Mouse (Mus musculus): ENCODE data around the gene Sfmbt1. TPM values are rescaled to one million over a fixed set of nuclear protein-coding genes. Genes with fewer than 3 reads are reported as not detected.

The Sfmbt1 gene
- total RNA-seq, 2 experiments from 2014 or later = 7.6 to 7.9 TPM

- no peak for DNase-seq
Observed at GRCm38 (mm10) chr14:30826174-30827140, 111.8 kb downstream of the Sfmbt1 start.

GRCm38 (mm10) chr14:30827480-30827879 lies 112.8 kb downstream of the Sfmbt1 start:
- DNase-seq = no peak

- peak; percentile 58 for DNase-seq
Observed at GRCm38 (mm10) chr14:30828077-30828476, 113.4 kb downstream of the Sfmbt1 start.

- peak; percentile 78 for DNase-seq
Observed at GRCm38 (mm10) chr14:30828635-30829460, 114.2 kb downstream of the Sfmbt1 start.

GRCm38 (mm10) chr14:30837416-30837996 lies 122.9 kb downstream of the Sfmbt1 start:
- no peak for DNase-seq

- no peak for DNase-seq
Observed at GRCm38 (mm10) chr14:30843701-30844100, 129.1 kb downstream of the Sfmbt1 start.

GRCm38 (mm10) chr14:30850504-30850903 lies 135.9 kb downstream of the Sfmbt1 start:
- no peak for DNase-seq

GRCm38 (mm10) chr14:30852325-30852724 lies 137.7 kb downstream of the Sfmbt1 start:
- DNase-seq = peak; percentile 24

GRCm38 (mm10) chr14:30855316-30855715 lies 140.7 kb downstream of the Sfmbt1 start:
- peak; percentile 77 for DNase-seq

- DNase-seq = no peak
Observed at GRCm38 (mm10) chr14:30856885-30857507, 142.3 kb downstream of the Sfmbt1 start.

GRCm38 (mm10) chr14:30857990-30858389 lies 143.3 kb downstream of the Sfmbt1 start:
- no peak for DNase-seq

GRCm38 (mm10) chr14:30861421-30862125 lies 146.9 kb downstream of the Sfmbt1 start:
- no peak for DNase-seq

GRCm38 (mm10) chr14:30862368-30862767 lies 147.7 kb downstream of the Sfmbt1 start:
- no peak for DNase-seq

- DNase-seq = no peak
Observed at GRCm38 (mm10) chr14:30865311-30865710, 150.7 kb downstream of the Sfmbt1 start.

GRCm38 (mm10) chr14:30867042-30867441 lies 152.4 kb downstream of the Sfmbt1 start:
- DNase-seq = peak; percentile 70

GRCm38 (mm10) chr14:30868826-30869225 lies 154.2 kb downstream of the Sfmbt1 start:
- no peak for DNase-seq

GRCm38 (mm10) chr14:30869391-30869801 lies 154.7 kb downstream of the Sfmbt1 start:
- DNase-seq = peak; percentile 76

- DNase-seq = peak; percentile 39
Observed at GRCm38 (mm10) chr14:30870206-30871147, 155.8 kb downstream of the Sfmbt1 start.

Measured in gastrocnemius, postnatal 25 days (tissue).